ENCODE assay signal across 8 mouse cellular contexts in the genomic region with DNA sequence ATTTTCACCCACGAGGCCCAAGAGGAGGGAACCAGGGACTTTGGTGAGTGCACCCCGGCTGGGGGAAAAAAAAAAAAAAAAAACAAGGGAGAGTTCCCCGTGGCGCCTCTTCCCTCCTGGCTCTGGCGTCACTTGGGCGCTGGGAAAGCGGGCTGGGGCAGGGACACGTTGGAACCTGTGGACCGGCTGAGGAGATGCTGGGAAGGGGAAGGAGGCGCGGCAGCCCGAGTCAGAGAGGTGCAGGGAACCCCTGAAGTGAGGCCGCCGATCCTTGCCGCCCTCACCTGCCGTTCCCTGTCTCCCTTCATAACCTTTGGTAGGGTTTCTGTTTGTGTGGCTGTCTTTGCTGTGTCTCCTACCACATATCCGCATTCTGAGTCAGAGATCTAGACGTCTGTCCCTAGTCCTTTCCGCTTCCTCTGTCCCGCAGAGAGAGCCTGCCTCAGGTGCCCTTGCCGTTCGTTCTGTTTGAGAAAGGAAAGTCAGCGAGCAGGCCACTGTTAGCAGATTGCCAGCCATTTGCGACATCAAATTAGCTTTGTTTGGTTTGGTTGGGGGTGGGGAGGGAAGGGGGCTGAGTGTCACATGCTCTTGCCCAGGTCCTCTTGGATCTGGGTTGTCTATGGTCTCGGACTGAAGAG. TPM values are rescaled to one million over a fixed set of nuclear protein-coding genes. Genes with fewer than 3 reads are reported as not detected.
DNase-seq lines count a peak whose midpoint lies in the region; ATAC-seq lines count a peak whose summit lies in the region.

A gene (minus strand): TSS at position 470 of the 641 bp plus-strand sequence.

- peaks cover 19% of the 10 kb centered on the region for H3K27me3 ChIP-seq in heart, embryonic 13.5 days (replicated peaks)
- peaks cover 49% of the 10 kb centered on the region for H3K27me3 ChIP-seq in hindbrain, embryonic 13.5 days

- H3K27ac ChIP-seq in heart, embryonic 13.5 days (replicated peaks) = 0 out of 2 replicates have a peak within 1 kb of the TSS, but pooled peaks have one; percentile 21
- H3K27ac ChIP-seq in hindbrain, embryonic 13.5 days = no peak within 1 kb of the TSS

- H3K4me2 ChIP-seq in heart, embryonic 13.5 days = peak within 1 kb of the TSS; percentile 99
- peak within 1 kb of the TSS; percentile 73 for H3K4me2 ChIP-seq in hindbrain, embryonic 13.5 days

- H3K9ac ChIP-seq in heart, embryonic 13.5 days = peak within 1 kb of the TSS; percentile 87
- H3K9ac ChIP-seq in hindbrain, embryonic 13.5 days = peak within 1 kb of the TSS; percentile 67

- H3K9me3 ChIP-seq in heart, embryonic 13.5 days = no peaks in the 10 kb centered on the region
- H3K9me3 ChIP-seq in hindbrain, embryonic 13.5 days = no peaks in the 10 kb centered on the region

- H3K36me3 ChIP-seq in heart, embryonic 13.5 days = no peaks in the 10 kb centered on the region
- H3K36me3 ChIP-seq in hindbrain, embryonic 13.5 days = no peaks in the 10 kb centered on the region

- H3K4me3 ChIP-seq in heart, embryonic 13.5 days = peak within 1 kb of the TSS; percentile 67
- peak within 1 kb of the TSS; percentile 43 for H3K4me3 ChIP-seq in hindbrain, embryonic 13.5 days

- DNase-seq in heart, adult 9 months (ENCODE audit: low spot score in 2 of 2) = no peak
- peak; percentile 48 for DNase-seq in ES-CJ7 (ENCODE audit: low read depth, low spot score)
- peak; percentile 26 to 35 for DNase-seq in lung, postnatal 4 days
- DNase-seq in ovary, adult 18-20 months (ENCODE audit: low spot score) = no peak
- DNase-seq in right cerebral cortex, postnatal 25 days = no peak
- no peak for DNase-seq in cerebellum, postnatal 10 days

- peaks cover 62% of the 10 kb centered on the region for H3K4me1 ChIP-seq in heart, embryonic 13.5 days
- H3K4me1 ChIP-seq in hindbrain, embryonic 13.5 days (replicated peaks) = peaks cover 20% of the 10 kb centered on the region

- WGBS in heart, embryonic 13.5 days = 5% methylated on average over 24 of the region's 25 CpGs
- WGBS in hindbrain, embryonic 13.5 days = 4% methylated on average over 25 of the region's 25 CpGs

- no peak for ATAC-seq in heart, embryonic 13.5 days (ENCODE audit: extremely low read depth, insufficient number of reproducible peaks, low FRiP score, low TSS enrichment)
- ATAC-seq in hindbrain, embryonic 13.5 days (ENCODE audit: low FRiP score) = no peak

RNA-seq across cellular contexts. Expression of the gene that starts here (rescaled TPM):
- polyA plus RNA-seq in heart, embryonic 13.5 days (2015; fragmentation: Nextera tagmentation; extraction: Ambion mirVana) = 0.66 and 0.99 TPM in 2 replicates
- 0.34 and 0.79 TPM in 2 replicates for polyA plus RNA-seq in hindbrain, embryonic 13.5 days (2015; fragmentation: Nextera tagmentation; extraction: Ambion mirVana)

Comparison
In these comparisons a context has a peak if more than half of its experiments do, and no peak if none do; other contexts are left out.
1. DNase-seq: peak in ES-CJ7 (single experiment) and lung, postnatal 4 days (2 of 2); none in heart, adult 9 months (0 of 2), ovary, adult 18-20 months (single experiment), right cerebral cortex, postnatal 25 days (single experiment) and cerebellum, postnatal 10 days (0 of 2).